Mouse (Mus musculus): ENCODE results near the gene Lce1k.
"Not testable (repeated sequence)": the region's sequence is repeated elsewhere in the genome, so short reads cannot be mapped to it uniquely, and the experiment has no call there.

Lce1k gene

DNA sequence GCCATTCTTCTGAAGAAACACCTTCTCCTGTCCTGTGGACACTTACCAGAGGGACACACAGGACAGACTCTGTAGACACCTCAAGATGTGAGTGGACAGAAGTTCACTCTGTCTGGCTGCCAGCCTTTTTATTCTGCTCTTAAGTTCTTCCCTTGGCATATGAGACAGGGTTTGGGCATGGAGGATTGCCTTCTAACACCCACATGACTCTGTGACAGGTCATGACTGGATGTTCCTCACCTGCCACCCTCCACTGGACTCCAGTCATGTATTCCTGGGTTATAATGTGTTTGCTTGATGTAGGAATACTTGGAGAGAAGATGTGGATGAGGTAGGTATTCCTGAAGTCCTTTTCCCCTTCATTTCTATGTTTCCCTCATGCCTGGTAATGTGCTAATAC is at the start of gene Lce1k:
Lce1k (minus strand) TSS at position 101 of the 400 bp plus-strand sequence.
- no peak for DNase-seq (ENCODE audit: low read depth)

DNA sequence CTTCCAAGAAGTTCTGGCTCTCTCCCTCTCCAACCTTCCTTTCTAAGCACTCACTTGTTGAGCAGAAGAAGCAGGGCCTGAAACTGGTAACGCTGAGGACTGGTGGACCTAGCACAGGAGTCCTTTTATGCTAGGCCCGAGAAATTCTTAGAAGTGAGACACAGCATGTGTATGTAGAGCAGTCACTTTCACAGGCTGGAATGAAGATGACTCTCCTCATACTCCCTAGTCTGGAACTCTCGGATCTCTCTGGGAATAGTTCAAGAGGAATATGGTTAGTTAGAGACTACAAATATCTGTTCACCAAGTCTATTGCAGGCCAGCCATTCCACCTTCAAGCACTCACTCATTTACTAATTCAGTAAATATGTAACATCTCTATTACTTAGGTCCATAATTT is 43.5 kb upstream of the Lce1k start, which contains the start of gene Lce1l:
Lce1l (minus strand) TSS at position 101 of the 400 bp plus-strand sequence.
- DNase-seq (ENCODE audit: low read depth), result no peak

DNA sequence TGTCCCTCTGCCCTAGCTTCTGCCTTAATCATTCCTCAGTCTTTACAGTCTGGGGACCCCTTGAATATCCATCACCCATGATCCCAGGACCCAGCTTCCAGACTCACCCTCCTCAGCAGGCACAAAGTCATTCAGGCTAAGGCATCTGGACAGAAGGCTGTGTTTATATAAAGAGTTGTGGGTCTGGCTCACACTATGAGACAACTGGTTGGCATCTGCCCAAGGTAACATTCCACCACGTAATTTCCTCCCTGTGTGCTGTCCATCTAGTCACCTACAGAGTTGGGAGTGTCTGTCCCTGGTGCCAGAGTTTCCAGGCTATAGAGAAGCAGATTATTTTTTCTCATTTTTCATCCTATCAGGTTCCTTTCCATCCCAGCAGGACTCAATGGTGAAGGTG is 19.4 kb upstream of the Lce1k start, which contains the start of gene Kprp:
Kprp (minus strand) TSS at position 140 of the 400 bp plus-strand sequence.
- no peak for DNase-seq (ENCODE audit: low read depth)

DNA sequence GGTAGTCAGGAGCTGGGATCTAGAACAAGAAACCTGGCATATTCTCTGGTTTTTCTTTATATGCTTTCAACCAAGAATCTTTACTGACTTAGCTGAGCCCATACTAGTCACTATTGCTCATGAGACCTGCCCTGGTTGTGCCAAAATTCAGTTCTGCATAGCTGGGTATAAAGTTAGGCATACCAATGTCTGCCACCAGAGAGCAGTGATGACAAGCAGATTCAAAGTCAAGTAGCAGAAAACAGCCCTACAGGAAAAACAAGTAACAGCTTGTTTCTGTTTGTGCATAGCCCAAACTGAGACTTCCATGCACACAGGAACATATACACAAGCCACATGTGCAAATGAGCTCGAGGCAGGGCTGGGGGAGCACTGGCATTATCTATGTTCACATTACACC is 18.1 kb upstream of the Lce1k start:
- DNase-seq (ENCODE audit: low read depth), result peak; percentile 8

DNA sequence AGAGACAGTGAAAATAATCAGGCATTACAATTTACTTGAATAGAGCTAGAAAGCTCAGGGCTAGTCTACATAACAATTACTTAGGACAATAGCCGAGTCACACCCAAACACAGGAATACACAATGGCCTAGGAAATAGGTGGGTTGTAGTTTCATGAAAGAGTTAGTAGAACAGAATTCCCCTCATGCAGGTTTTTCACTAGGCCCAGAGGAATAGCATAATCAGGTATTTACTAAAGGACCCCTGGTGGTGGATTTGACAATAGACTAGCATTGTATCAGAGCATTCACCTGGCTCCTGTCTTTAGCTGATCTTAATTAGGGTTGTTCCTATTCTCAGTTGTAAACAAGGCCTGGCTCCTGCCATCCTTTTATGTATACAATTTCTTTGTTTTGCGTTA is 8.3 kb upstream of the Lce1k start:
- not testable (repeated sequence) for DNase-seq (ENCODE audit: low read depth)

DNA sequence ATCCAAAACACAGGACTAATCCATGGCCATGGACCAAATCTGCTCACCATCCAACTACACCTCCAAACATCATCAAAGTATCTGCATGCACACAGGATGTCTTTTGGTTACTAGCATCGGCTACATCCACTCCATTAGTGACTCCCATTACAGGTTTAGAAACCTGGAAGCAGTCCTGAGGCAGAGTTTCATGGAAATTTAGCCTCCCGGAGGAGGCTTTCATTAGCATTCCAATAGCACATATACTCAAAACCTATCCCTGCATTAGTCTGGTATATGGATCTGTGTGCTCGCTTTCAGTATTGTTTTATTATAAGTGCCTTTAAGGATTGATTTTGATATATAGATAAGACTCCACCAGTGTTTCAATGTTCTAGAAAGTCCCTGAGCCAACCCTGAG is 7.9 kb upstream of the Lce1k start:
- DNase-seq (ENCODE audit: low read depth), result no peak

DNA sequence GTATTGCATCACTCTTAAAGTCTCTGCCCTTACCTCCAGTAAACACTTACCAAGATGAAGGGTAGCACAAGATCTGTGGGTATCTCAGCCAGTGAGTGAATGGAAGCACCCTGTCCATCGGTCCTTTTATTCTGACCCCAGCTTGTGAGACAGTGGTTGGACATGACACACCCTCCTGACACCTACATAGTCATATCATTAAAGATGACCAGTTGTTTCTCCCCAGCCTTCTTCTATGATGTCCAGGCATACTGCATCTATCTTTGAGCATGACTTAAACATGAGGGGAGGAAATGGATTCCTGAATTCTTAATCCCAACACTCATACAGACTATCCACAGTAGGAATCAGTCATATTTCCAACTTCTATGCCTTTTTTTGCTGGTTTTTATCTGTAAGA is 17.3 kb downstream of the Lce1k start, which contains the start of gene Lce1j:
Lce1j (minus strand) TSS at position 101 of the 400 bp plus-strand sequence.
- DNase-seq (ENCODE audit: low read depth), result no peak

DNA sequence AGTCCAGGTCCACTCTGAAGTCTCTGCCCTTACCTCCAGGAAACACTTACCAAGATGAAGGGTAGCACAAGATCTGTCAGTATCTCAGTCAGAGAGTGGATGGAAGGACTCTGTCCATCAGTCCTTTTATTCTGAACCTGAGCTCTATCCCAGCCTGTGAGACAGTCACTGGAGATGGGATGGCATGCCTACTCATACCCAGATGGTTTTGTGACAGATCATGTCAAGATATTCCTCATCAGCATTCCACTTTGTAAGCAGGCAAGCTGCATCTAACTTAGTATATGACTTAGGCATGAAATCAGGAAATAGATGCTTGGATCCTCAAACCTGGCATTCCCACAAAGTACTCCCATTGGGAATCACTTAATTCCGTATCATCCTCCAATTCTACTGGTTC is 28.9 kb downstream of the Lce1k start, which contains the start of gene Lce1i:
Lce1i (minus strand) TSS at position 101 of the 400 bp plus-strand sequence.
- no peak for DNase-seq (ENCODE audit: low read depth)

DNA sequence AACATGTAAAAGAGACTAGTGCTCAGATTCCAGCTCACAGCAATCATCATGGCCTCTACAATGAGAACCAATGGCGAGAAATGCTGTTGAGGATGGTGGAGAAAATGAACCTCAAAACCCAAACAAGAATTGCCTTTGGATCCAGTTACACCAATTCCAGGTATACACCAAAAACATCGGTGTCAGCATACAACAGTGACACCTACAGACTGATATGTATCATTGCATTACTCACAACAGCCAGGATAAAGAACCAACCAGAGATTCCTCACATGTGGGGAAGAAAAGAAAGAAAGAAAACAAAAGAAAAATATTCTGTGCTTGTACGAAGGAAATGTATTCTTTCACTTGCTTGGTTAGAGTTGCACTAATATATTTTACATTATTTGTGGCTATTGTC is 36.1 kb downstream of the Lce1k start:
- DNase-seq (ENCODE audit: low read depth), result peak; percentile 21

DNA sequence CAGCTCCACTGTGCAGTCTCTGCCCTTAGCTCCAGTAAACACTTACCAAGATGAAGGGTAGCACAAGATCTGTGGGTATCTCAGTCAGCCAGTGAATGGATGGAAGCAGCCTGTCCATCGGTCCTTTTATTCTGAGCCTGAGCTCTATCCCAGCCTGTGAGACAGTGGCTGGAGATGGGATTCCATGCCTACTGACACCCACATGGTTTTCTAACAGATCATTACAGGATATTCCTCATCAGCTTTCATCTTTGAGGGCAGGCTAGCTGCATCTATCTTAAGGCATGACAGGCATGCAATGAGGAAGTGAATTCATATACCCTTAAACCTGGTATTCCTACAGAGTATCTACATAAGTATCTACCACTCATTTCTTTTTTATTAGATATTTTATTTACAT is 42.7 kb downstream of the Lce1k start, which contains the start of gene Lce1h:
Lce1h (minus strand) TSS at position 101 of the 400 bp plus-strand sequence.
- DNase-seq (ENCODE audit: low read depth), result no peak
